Mouse (Mus musculus) embryo, embryonic 11.5 days (tissue): ENCODE results near the gene Guk1.
"Not testable (repeated sequence)": the region's sequence is repeated elsewhere in the genome, so short reads cannot be mapped to it uniquely, and the experiment has no call there.

Experiments used
- DNase-seq: peaks from one replicate; pipeline ENCODE4 v3.0.0-alpha.2; 2012; ENCODE audit warnings: low read depth, low spot score

Gene Guk1

GRCm38 (mm10) chr11:59192059-59192386 lies at the start of gene Guk1:
Gene Guk1 (minus strand): TSS chr11:59192212.
- DNase-seq: no peak

GRCm38 (mm10) chr11:59239796-59240195 lies 47.8 kb upstream of the Guk1 start:
- DNase-seq: no peak

- DNase-seq: no peak
These were observed 47.4 kb upstream of the Guk1 start for GRCm38 (mm10) chr11:59239428-59239785.

GRCm38 (mm10) chr11:59238525-59239427 lies 46.8 kb upstream of the Guk1 start:
- DNase-seq: no peak

GRCm38 (mm10) chr11:59232797-59233196 lies 40.8 kb upstream of the Guk1 start:
- no peak for DNase-seq

- DNase-seq: no peak
These were observed 38.2 kb upstream of the Guk1 start for GRCm38 (mm10) chr11:59230144-59230760.

- peak; percentile 95 for DNase-seq
These were observed 36.3 kb upstream of the Guk1 start, which contains the start of gene Arf1 for GRCm38 (mm10) chr11:59228122-59228953. Gene Arf1 (minus strand): TSS chr11:59228270.

- DNase-seq: no peak
These were observed 35.7 kb upstream of the Guk1 start for GRCm38 (mm10) chr11:59227604-59228121.

- DNase-seq: no peak
These were observed 35.0 kb upstream of the Guk1 start for GRCm38 (mm10) chr11:59226787-59227603.

- DNase-seq: no peak
These were observed 34.2 kb upstream of the Guk1 start for GRCm38 (mm10) chr11:59226251-59226650.

- DNase-seq: no peak
These were observed 33.2 kb upstream of the Guk1 start for GRCm38 (mm10) chr11:59225167-59225566.

GRCm38 (mm10) chr11:59224470-59224869 lies 32.5 kb upstream of the Guk1 start:
- no peak for DNase-seq

- DNase-seq: no peak
These were observed 32.0 kb upstream of the Guk1 start for GRCm38 (mm10) chr11:59224025-59224424.

GRCm38 (mm10) chr11:59222306-59222705 lies 30.3 kb upstream of the Guk1 start:
- no peak for DNase-seq

GRCm38 (mm10) chr11:59221604-59222003 lies 29.6 kb upstream of the Guk1 start:
- no peak for DNase-seq

GRCm38 (mm10) chr11:59219064-59219463 lies 27.1 kb upstream of the Guk1 start:
- DNase-seq: no peak

- DNase-seq: no peak
These were observed 26.5 kb upstream of the Guk1 start for GRCm38 (mm10) chr11:59218389-59218998.

GRCm38 (mm10) chr11:59216955-59217354 lies 24.9 kb upstream of the Guk1 start:
- DNase-seq: no peak

GRCm38 (mm10) chr11:59212892-59213494 lies 21.0 kb upstream of the Guk1 start:
- DNase-seq: no peak

GRCm38 (mm10) chr11:59212320-59212719 lies 20.3 kb upstream of the Guk1 start:
- DNase-seq: not testable (repeated sequence)
